Mouse (Mus musculus): Measurements from ENCODE around the gene Gm10354.
"Not testable (repeated sequence)": the region's sequence is repeated elsewhere in the genome, so short reads cannot be mapped to it uniquely, and the experiment has no call there.

The Gm10354 gene

GRCm38 (mm10) chr5:14955928-14956706 is 22.6 kb downstream of the Gm10354 start:
- not testable (repeated sequence) for DNase-seq (ENCODE audit: low read depth, low spot score)

- not testable (repeated sequence) for DNase-seq (ENCODE audit: low read depth, low spot score)
Measured at GRCm38 (mm10) chr5:14953587-14953986, 25.1 kb downstream of the Gm10354 start.

GRCm38 (mm10) chr5:14952749-14953148 is 26.0 kb downstream of the Gm10354 start:
- not testable (repeated sequence) for DNase-seq (ENCODE audit: low read depth, low spot score)

- not testable (repeated sequence) for DNase-seq (ENCODE audit: low read depth, low spot score)
Measured at GRCm38 (mm10) chr5:14951822-14952221, 26.9 kb downstream of the Gm10354 start.

GRCm38 (mm10) chr5:14947482-14948198 is 31.1 kb downstream of the Gm10354 start:
- DNase-seq (ENCODE audit: low read depth, low spot score) = not testable (repeated sequence)

- not testable (repeated sequence) for DNase-seq (ENCODE audit: low read depth, low spot score)
Measured at GRCm38 (mm10) chr5:14945524-14945923, 33.2 kb downstream of the Gm10354 start.

GRCm38 (mm10) chr5:14941043-14941442 is 37.7 kb downstream of the Gm10354 start:
- DNase-seq (ENCODE audit: low read depth, low spot score) = not testable (repeated sequence)

- DNase-seq (ENCODE audit: low read depth, low spot score) = not testable (repeated sequence)
Measured at GRCm38 (mm10) chr5:14938329-14938728, 40.4 kb downstream of the Gm10354 start, which contains the start of gene Speer4e. TSS of gene Speer4e (minus strand) at chr5:14938429.

- not testable (repeated sequence) for DNase-seq (ENCODE audit: low read depth, low spot score)
Measured at GRCm38 (mm10) chr5:14933721-14934120, 45.0 kb downstream of the Gm10354 start.

GRCm38 (mm10) chr5:14927047-14927446 is 51.7 kb downstream of the Gm10354 start:
- DNase-seq (ENCODE audit: low read depth, low spot score) = not testable (repeated sequence)
